Mouse (Mus musculus) cortical plate, adult 2 months (tissue): ENCODE results near the gene Hoga1.

Experiments used
- CTCF ChIP-seq: fragments of 200-500 bp; IDR thresholded peaks from 2 replicates; pipeline ENCODE4 v1.5.1; 2011; ENCODE audit warnings: mild to moderate bottlenecking, control low read depth, low read length; ENCODE audit not compliant: insufficient read depth; ENCODE audit errors: extremely low read depth
- POLR2A ChIP-seq: fragments of 200-500 bp; IDR thresholded peaks from 2 replicates; pipeline ENCODE4 v1.6.1; 2011; ENCODE audit warnings: mild to moderate bottlenecking, low read length, control low read depth; ENCODE audit not compliant: insufficient read depth; ENCODE audit errors: extremely low read depth

DNA sequence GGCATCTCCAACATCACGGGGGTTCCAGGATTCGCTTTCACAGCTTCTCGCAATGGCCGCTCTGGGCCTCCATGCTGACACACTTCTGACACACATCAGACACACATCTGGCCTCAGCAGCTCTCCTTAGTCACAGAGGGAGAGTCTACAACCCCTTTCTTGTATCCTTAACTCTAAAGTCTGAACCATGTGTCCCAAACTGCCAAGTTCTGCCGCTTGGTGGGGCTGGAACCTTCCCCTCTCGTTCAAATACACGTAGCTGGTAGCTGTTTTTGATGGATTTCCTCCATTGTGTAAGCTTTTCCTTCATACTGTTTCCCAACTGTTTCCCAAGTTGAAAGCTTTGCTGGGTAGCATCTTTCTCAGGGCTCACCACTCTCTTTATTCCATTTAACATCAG lies 25.8 kb downstream of the Hoga1 start:
- TF ChIP-seq POLR2A: no peak
- peak; percentile 30; the same call in 1 of the 2 replicates for TF ChIP-seq CTCF
